Mouse (Mus musculus) ES-Bruce4 (cell line): ENCODE data around the gene Elavl2. TPM values are rescaled to one million over a fixed set of nuclear protein-coding genes. Genes with fewer than 3 reads are reported as not detected.

Experiments used
- H3K27ac ChIP-seq: 2 replicates; pipeline ENCODE4 v1.5.1; 2012; ENCODE audit warnings: low read length, inconsistent platforms; ENCODE audit not compliant: insufficient read depth
- H3K27me3 ChIP-seq: 2 replicates; pipeline ENCODE4 v1.6.1; 2012; ENCODE audit warnings: mild to moderate bottlenecking, low read length, inconsistent platforms; ENCODE audit not compliant: control insufficient read depth, poor library complexity, insufficient read depth, severe bottlenecking
- H3K36me3 ChIP-seq: 2 replicates; pipeline ENCODE4 v1.6.1; 2012; ENCODE audit warnings: inconsistent platforms, mild to moderate bottlenecking, low read length, moderate library complexity; ENCODE audit not compliant: control insufficient read depth, poor library complexity, insufficient read depth, severe bottlenecking
- H3K4me1 ChIP-seq: one replicate; pipeline ENCODE4 v1.8.1; 2011; ENCODE audit warnings: low read length; ENCODE audit not compliant: control insufficient read depth, insufficient read depth
- H3K4me3 ChIP-seq: 2 replicates; pipeline ENCODE4 v1.5.1; 2011; ENCODE audit warnings: low read depth, mild to moderate bottlenecking, low read length
- H3K9ac ChIP-seq: 2 replicates; pipeline ENCODE4 v1.6.1; 2012; ENCODE audit warnings: low read depth, mild to moderate bottlenecking, inconsistent platforms; ENCODE audit not compliant: poor library complexity, severe bottlenecking
- H3K9me3 ChIP-seq: replicated peaks from 2 replicates; pipeline ENCODE4 v1.6.1; 2012; ENCODE audit warnings: mild to moderate bottlenecking, low read length, inconsistent platforms; ENCODE audit not compliant: control insufficient read depth, poor library complexity, insufficient read depth, severe bottlenecking
- CTCF ChIP-seq: IDR thresholded peaks from one replicate; pipeline ENCODE4 v1.8.1; 2011; ENCODE audit warnings: low read depth, low read length
- EP300 ChIP-seq: IDR thresholded peaks from 2 replicates; pipeline ENCODE4 v1.6.1; 2011; ENCODE audit warnings: low read depth, low read length; ENCODE audit not compliant: insufficient read depth
- POLR2A ChIP-seq: IDR thresholded peaks from one replicate; pipeline ENCODE4 v1.8.1; 2011; ENCODE audit warnings: low read length; ENCODE audit not compliant: insufficient read depth
- polyA plus RNA-seq: library from polyadenylated mRNA; stranded (reverse); fragments of >200 nt; gene quantifications from 2 replicates; pipeline ENCODE4 v1.2.4, GENCODE M21; 2011; ENCODE audit warnings: low read depth; ENCODE audit not compliant: missing spikeins, insufficient read depth, insufficient read length

The Elavl2 gene
- polyA plus RNA-seq, 1 experiment: 35.7 TPM

DNA sequence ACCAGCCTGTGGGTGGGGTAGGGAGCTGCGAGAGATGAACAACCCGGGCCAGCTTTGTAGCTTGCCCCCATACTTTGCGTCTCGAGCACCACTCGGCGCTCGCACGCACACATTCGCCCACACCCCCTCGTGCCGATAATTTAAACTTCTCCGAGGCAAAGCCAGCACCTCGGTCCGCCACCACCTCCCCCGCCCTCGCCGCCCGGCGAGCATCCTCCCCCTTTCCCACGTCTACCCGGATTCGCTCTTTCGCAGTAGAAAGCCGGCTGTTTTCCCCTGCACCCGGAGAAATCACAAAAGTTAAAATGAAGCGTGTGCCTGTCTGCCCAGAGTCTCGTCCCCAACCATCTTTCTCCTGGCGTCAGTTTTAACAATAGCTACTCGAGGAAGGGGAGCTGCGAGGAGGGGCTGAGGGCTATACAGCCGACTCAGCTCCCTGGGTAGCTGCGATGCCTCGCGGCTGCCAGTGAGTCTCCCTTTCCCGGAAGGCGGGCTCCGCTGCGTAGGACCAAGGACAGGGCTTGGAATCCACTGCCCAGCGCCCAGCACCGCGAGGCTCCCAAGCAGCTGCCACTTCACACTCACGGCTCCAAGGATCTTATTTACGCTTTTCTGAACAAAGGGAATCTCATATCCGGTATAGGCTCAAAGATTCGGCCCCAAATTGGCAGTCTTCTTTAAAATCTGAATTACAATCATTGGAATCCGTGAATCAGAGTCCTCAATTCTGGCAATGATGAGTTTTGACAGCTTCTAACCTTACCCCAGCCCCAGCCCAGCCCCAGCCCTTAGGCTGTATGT lies 25.8 kb downstream of the Elavl2 start:
- TF ChIP-seq POLR2A: no peak
- TF ChIP-seq EP300: no peak
- TF ChIP-seq CTCF: no peak
- Histone ChIP-seq H3K36me3 (no peaks in the 10 kb centered on the region), H3K4me3 (peak overlapping the region; percentile 71), H3K27ac (no peak overlapping the region), H3K4me1 (no peaks in the 10 kb centered on the region), H3K9me3 (no peaks in the 10 kb centered on the region), H3K27me3 (no peaks in the 10 kb centered on the region), H3K9ac (0 out of 2 replicates have a peak overlapping the region, but pooled peaks have one; percentile 24)

DNA sequence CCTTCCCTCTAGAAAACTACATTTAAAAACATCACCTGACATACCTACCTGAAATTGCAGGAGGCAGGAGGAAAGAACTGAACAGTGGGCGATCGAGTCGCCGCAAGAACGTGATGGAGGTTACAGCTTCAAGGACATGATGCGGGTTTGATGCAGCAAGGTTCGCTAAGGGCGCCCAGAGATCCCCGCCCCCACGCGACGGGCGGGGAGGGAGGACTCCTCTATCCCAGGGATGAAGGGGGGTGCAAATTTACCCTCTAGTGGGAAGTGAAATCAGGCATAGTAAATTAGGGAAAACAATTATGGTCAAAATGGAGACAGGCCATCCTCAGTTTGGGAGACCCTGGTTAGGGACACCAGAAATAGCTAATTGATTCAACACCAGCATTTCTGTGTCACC lies 27.7 kb downstream of the Elavl2 start:
- no peak overlapping the region for H3K9ac ChIP-seq
- H3K27ac ChIP-seq: no peak overlapping the region
- no peak for TF ChIP-seq CTCF
- TF ChIP-seq EP300: no peak
- no peak for TF ChIP-seq POLR2A
- H3K9me3 ChIP-seq: no peaks in the 10 kb centered on the region
- H3K4me3 ChIP-seq: peak overlapping the region; percentile 10; the same call in 1 of the 2 replicates
- no peaks in the 10 kb centered on the region for H3K27me3 ChIP-seq
- no peaks in the 10 kb centered on the region for H3K4me1 ChIP-seq
- no peaks in the 10 kb centered on the region for H3K36me3 ChIP-seq

DNA sequence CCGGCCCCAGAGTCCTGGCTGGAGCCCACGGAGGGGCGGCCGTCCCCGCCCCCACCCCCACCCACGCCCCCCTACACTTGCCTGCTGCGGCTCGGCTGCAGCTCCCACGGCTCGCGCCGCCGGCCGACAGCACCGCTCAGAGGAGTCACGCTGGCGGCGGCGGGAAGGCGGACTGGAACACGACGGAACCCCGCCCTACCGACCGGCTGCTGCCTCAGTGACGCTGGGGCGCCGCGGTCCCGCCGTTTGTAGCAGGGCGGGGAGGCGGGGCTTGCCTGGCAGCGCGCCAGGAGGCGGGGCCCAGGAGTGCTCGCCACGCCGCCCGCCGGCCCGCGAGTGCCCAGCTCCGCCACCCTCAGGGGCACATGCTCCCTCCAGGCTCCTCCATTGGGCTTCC lies 28.8 kb downstream of the Elavl2 start:
- no peaks in the 10 kb centered on the region for H3K9me3 ChIP-seq
- peak overlapping the region; percentile 82 for H3K4me3 ChIP-seq
- H3K4me1 ChIP-seq: no peaks in the 10 kb centered on the region
- H3K9ac ChIP-seq: peak overlapping the region; percentile 91
- H3K27me3 ChIP-seq: no peaks in the 10 kb centered on the region
- H3K27ac ChIP-seq: no peak overlapping the region
- no peaks in the 10 kb centered on the region for H3K36me3 ChIP-seq
- no peak for TF ChIP-seq CTCF
- no peak for TF ChIP-seq EP300
- peak; percentile 36 for TF ChIP-seq POLR2A

GRCm38 (mm10) chr4:91371131-91371818 lies 29.3 kb downstream of the Elavl2 start:
- no peaks in the 10 kb centered on the region for H3K4me1 ChIP-seq
- TF ChIP-seq CTCF: no peak
- no peak for TF ChIP-seq EP300
- no peak for TF ChIP-seq POLR2A
- H3K4me3 ChIP-seq: peak overlapping the region; percentile 82
- no peaks in the 10 kb centered on the region for H3K9me3 ChIP-seq
- H3K27me3 ChIP-seq: no peaks in the 10 kb centered on the region
- peak overlapping the region; percentile 91 for H3K9ac ChIP-seq
- H3K27ac ChIP-seq: no peak overlapping the region
- no peaks in the 10 kb centered on the region for H3K36me3 ChIP-seq

- Histone ChIP-seq H3K9me3 (no peaks in the 10 kb centered on the region), H3K27ac (no peak overlapping the region), H3K36me3 (no peaks in the 10 kb centered on the region; the same call in 1 of the 2 replicates), H3K27me3 (no peaks in the 10 kb centered on the region), H3K4me3 (no peak overlapping the region), H3K9ac (no peak overlapping the region), H3K4me1 (peaks cover 2% of the 10 kb centered on the region)
- TF ChIP-seq CTCF (no peak), POLR2A (no peak), EP300 (no peak)
Measured at GRCm38 (mm10) chr4:91365276-91365675, 35.3 kb downstream of the Elavl2 start.

GRCm38 (mm10) chr4:91363963-91364362 lies 36.6 kb downstream of the Elavl2 start:
- H3K4me3 ChIP-seq: no peak overlapping the region
- no peaks in the 10 kb centered on the region; the same call in 1 of the 2 replicates for H3K36me3 ChIP-seq

More at GRCm38 (mm10) chr4:91363963-91364362, 36.6 kb downstream of the Elavl2 start:
- Histone ChIP-seq H3K4me1 (peaks cover 2% of the 10 kb centered on the region), H3K27me3 (no peaks in the 10 kb centered on the region), H3K9ac (no peak overlapping the region), H3K27ac (no peak overlapping the region), H3K9me3 (no peaks in the 10 kb centered on the region)
- TF ChIP-seq CTCF: no peak
- no peak for TF ChIP-seq EP300
- no peak for TF ChIP-seq POLR2A
